Mouse (Mus musculus) small intestine, adult 2 months (tissue): ENCODE measurements around the gene Grin2b. TPM values are rescaled to one million over a fixed set of nuclear protein-coding genes. Genes with fewer than 3 reads are reported as not detected.

Experiments used
- H3K27ac ChIP-seq: fragments of 200-500 bp; 2 replicates; pipeline ENCODE4 v1.5.1; 2012; ENCODE audit warnings: low read depth, low read length, control low read depth, inconsistent platforms; ENCODE audit not compliant: insufficient read depth
- H3K27me3 ChIP-seq: fragments of 200-500 bp; 2 replicates; pipeline ENCODE4 v1.6.1; 2012; ENCODE audit warnings: mild to moderate bottlenecking, moderate library complexity, low read length, inconsistent platforms; ENCODE audit not compliant: control insufficient read depth, insufficient read depth
- H3K36me3 ChIP-seq: fragments of 200-500 bp; 2 replicates; pipeline ENCODE4 v1.6.1; 2012; ENCODE audit warnings: mild to moderate bottlenecking, low read length, control low read depth, inconsistent platforms; ENCODE audit not compliant: control insufficient read depth, insufficient read depth
- H3K4me1 ChIP-seq: fragments of 200-500 bp; 2 replicates; pipeline ENCODE4 v1.6.1; 2012; ENCODE audit warnings: low read length, inconsistent platforms, mixed read lengths; ENCODE audit not compliant: control insufficient read depth, insufficient read depth, insufficient read length
- H3K4me3 ChIP-seq: fragments of 200-500 bp; 2 replicates; pipeline ENCODE4 v1.5.1; 2012; ENCODE audit warnings: low read depth, mild to moderate bottlenecking, control low read depth, inconsistent platforms, low read length, moderate library complexity
- CTCF ChIP-seq: fragments of 200-500 bp; IDR thresholded peaks from 2 replicates; pipeline ENCODE4 v1.5.1; 2012; ENCODE audit warnings: low read depth, mild to moderate bottlenecking, control low read depth, inconsistent platforms, low read length, moderate library complexity, mixed read lengths; ENCODE audit not compliant: insufficient replicate concordance, insufficient read length; ENCODE audit errors: extremely low read depth
- POLR2A ChIP-seq: fragments of 200-500 bp; IDR thresholded peaks from 2 replicates; pipeline ENCODE4 v1.6.1; 2012; ENCODE audit warnings: low read depth, mild to moderate bottlenecking, control low read depth, inconsistent platforms, low read length, moderate library complexity
- WGBS: fragments of 180-500 bp; shearing (Covaris S2); methylation state at CpG from one replicate; pipeline ENCODE4 v1.1.7; 2018; 5-methylcytosine and 5-hydroxymethylcytosine counted together
- polyA plus RNA-seq: library from polyadenylated mRNA; depleted of rRNA; stranded (reverse); fragments of >200 nt; gene quantifications from 2 replicates; pipeline ENCODE4 v1.2.3, GENCODE M21; 2012

Gene Grin2b
- polyA plus RNA-seq, 1 experiment, result not detected

GRCm38 (mm10) chr6:135907137-135907536 lies 266.2 kb downstream of the Grin2b start:
- WGBS, result 57% methylated on average over 8 of the region's 8 CpGs
- no peak overlapping the region for H3K27ac ChIP-seq
- no peaks in the 10 kb centered on the region for H3K36me3 ChIP-seq
- no peaks in the 10 kb centered on the region for H3K4me1 ChIP-seq
- TF ChIP-seq POLR2A (no peak), CTCF (no peak)
- no peaks in the 10 kb centered on the region for H3K27me3 ChIP-seq
- no peak overlapping the region for H3K4me3 ChIP-seq

GRCm38 (mm10) chr6:135904391-135904790 lies 268.9 kb downstream of the Grin2b start:
- H3K27ac ChIP-seq, result no peak overlapping the region
- no peaks in the 10 kb centered on the region for H3K36me3 ChIP-seq
- no peaks in the 10 kb centered on the region for H3K4me1 ChIP-seq
- 70% methylated on average over 5 of the region's 5 CpGs for WGBS
- H3K27me3 ChIP-seq, result no peaks in the 10 kb centered on the region
- no peak for TF ChIP-seq CTCF
- TF ChIP-seq POLR2A, result no peak
- H3K4me3 ChIP-seq, result no peak overlapping the region

- WGBS, result 83% methylated on average over 10 of the region's 10 CpGs
Measured at GRCm38 (mm10) chr6:135900410-135900809, 272.9 kb downstream of the Grin2b start.

GRCm38 (mm10) chr6:135899225-135899624 lies 274.1 kb downstream of the Grin2b start:
- 70% methylated on average over 10 of the region's 10 CpGs for WGBS
- H3K36me3 ChIP-seq, result no peaks in the 10 kb centered on the region
- H3K4me3 ChIP-seq, result no peak overlapping the region
- H3K4me1 ChIP-seq, result no peaks in the 10 kb centered on the region
- no peaks in the 10 kb centered on the region for H3K27me3 ChIP-seq
- no peak overlapping the region for H3K27ac ChIP-seq
- TF ChIP-seq CTCF, result no peak
- TF ChIP-seq POLR2A, result no peak

More at GRCm38 (mm10) chr6:135900410-135900809, 272.9 kb downstream of the Grin2b start:
- Histone ChIP-seq H3K27me3 (no peaks in the 10 kb centered on the region), H3K4me1 (no peaks in the 10 kb centered on the region), H3K36me3 (no peaks in the 10 kb centered on the region), H3K4me3 (no peak overlapping the region), H3K27ac (no peak overlapping the region)
- TF ChIP-seq POLR2A, result no peak
- no peak for TF ChIP-seq CTCF

- no peak overlapping the region for H3K27ac ChIP-seq
- 16% methylated on average over 1 of the region's 1 CpGs for whole genome bisulfite sequencing
- no peak for TF ChIP-seq CTCF
- TF ChIP-seq POLR2A, result no peak
- H3K4me3 ChIP-seq, result no peak overlapping the region
- H3K4me1 ChIP-seq, result no peaks in the 10 kb centered on the region
- no peaks in the 10 kb centered on the region for H3K36me3 ChIP-seq
- H3K27me3 ChIP-seq, result no peaks in the 10 kb centered on the region
Measured at GRCm38 (mm10) chr6:135894793-135895228, 278.5 kb downstream of the Grin2b start.

- Histone ChIP-seq H3K36me3 (no peaks in the 10 kb centered on the region), H3K4me3 (no peak overlapping the region), H3K4me1 (no peaks in the 10 kb centered on the region), H3K27ac (no peak overlapping the region), H3K27me3 (no peaks in the 10 kb centered on the region)
- TF ChIP-seq CTCF (no peak), POLR2A (no peak)
- 79% methylated on average over 5 of the region's 5 CpGs for WGBS
Measured at GRCm38 (mm10) chr6:135882611-135883010, 290.7 kb downstream of the Grin2b start.

- H3K4me3 ChIP-seq, result no peak overlapping the region
- WGBS, result 48% methylated on average over 8 of the region's 8 CpGs
- TF ChIP-seq POLR2A, result no peak
Measured at GRCm38 (mm10) chr6:135876163-135876726, 297.1 kb downstream of the Grin2b start.

More at GRCm38 (mm10) chr6:135876163-135876726, 297.1 kb downstream of the Grin2b start:
- no peaks in the 10 kb centered on the region for H3K36me3 ChIP-seq
- H3K4me1 ChIP-seq, result no peaks in the 10 kb centered on the region
- no peak overlapping the region for H3K27ac ChIP-seq
- no peaks in the 10 kb centered on the region for H3K27me3 ChIP-seq
